Mouse (Mus musculus): ENCODE results near the gene Grm6.
A peak's percentile ranks its signal among the peaks of the same experiment; 100 is the strongest.

Grm6 gene

DNA sequence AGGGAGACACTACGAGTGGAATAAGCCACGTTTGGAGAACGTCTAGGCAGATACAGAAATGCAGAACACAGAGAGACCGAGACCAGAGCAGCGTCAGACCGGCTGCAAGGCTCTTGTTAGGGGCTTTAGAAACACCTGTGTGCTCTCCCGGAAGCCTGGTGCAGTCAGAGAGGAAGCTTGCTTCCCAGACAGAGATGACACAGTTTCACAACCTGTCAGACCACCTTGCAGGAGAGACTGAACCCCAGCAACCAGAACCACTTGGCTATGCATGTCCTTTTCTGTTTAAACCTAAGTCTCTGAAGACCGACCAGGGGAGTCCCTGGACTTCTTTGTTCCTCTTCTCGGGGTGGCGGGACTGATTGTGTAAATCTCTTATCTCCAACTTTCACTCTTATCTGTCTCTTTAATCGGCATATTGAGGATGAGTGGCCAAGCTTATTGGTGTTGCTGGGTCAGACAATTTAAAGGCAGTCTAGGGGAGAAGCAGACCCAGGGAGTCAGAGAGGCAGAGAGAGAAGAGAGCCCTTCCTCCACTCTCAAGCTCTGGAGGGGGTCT is at the start of gene Grm6:
Gene Grm6 (plus strand): TSS at position 509 of the 559 bp plus-strand sequence.
- no peak for DNase-seq (ENCODE audit: low spot score)

- DNase-seq (ENCODE audit: low spot score), result no peak
Measured at GRCm38 (mm10) chr11:50814233-50814632, 36.3 kb upstream of the Grm6 start.

DNA sequence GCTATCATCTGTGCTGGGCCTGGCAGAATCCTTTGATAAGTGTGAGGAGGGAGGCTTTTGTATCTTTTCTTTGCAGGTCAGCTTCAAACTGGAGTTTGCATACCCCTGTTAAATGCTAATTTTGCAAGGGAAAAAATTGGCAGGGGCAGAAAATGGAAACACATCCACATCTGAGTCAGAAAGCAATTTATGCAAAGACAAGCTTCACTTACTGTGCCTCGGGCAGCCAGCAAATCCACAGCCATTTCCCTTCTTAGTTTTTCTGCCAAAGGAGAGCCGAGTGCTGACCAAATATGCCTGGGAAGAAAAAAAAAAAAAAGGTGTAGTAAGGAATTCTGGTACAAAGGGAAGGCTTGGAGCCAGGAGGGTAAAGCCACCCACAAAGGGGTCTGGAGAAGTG is 24.3 kb upstream of the Grm6 start:
- DNase-seq (ENCODE audit: low spot score), result no peak

DNA sequence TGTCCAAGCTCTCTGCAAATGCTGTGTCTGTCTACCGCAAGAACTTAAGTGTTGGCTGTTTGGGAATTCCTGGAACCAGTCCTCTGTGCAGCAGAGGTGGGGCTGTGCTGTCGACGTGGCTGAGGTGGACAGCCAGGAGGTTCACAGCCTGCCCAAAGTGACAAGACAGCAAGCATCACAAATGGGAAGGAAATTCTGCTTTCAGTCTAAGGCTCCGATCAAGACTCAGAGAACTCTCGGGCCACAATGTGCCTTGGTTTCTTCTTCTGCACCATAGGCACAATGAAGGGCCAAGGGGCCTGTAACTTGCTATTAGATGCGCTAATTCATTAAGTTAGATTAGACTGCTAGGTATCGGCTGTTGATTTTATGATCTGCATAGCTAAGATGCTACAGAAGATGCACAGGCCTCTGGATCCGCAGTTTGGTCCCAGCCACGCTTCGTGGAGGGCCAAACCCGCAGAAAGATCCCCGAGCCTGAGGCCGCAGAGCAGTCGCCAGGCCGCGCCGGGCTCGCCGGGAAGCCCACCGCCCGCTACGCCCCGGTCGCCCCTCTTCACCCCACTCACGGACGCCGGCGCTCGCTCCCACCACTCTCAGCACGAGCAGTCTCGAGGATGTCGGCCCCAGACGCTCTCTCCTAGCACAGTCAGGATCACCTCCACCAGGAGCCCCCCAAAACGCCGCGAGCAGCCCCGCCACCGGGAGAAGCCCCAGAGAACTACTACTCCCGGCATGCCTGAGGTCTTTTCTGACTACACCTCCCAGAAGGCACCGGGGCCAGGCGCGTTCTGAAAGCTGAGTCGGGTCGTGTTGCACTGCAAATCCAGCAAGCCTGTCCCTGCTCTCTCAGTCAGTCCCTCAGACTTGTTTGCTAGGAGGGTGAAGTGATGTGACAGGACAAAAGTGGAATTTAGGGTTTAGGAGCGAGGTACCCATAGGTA is 23.2 kb upstream of the Grm6 start, which contains the start of gene Zfp354c:
Gene Zfp354c (minus strand): TSS at position 715 of the 944 bp plus-strand sequence.
- peak; percentile 87 for DNase-seq (ENCODE audit: low spot score)

GRCm38 (mm10) chr11:50835727-50836126 is 14.8 kb upstream of the Grm6 start:
- no peak for DNase-seq (ENCODE audit: low spot score)

- DNase-seq (ENCODE audit: low spot score), result peak; percentile 96
Measured at GRCm38 (mm10) chr11:50841023-50841735, 9.3 kb upstream of the Grm6 start, which contains the start of gene Zfp879. Gene Zfp879, minus strand, starts transcription at chr11:50841552.

DNA sequence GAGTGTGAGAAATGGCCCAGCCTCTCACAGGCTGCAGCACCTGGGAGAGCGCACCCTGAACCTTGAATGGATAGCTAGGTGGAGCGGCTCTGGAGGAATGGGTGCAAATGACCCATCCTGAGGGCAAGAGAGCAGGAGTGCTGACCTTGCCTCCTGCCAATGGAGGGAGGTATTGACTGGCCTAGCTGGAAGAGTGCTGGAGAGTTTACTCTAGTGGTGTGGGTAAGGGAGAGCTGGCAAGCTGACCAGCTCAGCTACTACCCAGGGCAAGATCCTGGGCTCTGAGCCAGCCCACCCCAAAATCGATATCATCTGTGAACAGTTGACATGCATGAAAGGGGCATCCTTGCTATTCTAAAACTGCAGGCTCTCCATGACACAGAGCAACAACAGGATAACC is 4.5 kb upstream of the Grm6 start:
- DNase-seq (ENCODE audit: low spot score), result no peak

DNA sequence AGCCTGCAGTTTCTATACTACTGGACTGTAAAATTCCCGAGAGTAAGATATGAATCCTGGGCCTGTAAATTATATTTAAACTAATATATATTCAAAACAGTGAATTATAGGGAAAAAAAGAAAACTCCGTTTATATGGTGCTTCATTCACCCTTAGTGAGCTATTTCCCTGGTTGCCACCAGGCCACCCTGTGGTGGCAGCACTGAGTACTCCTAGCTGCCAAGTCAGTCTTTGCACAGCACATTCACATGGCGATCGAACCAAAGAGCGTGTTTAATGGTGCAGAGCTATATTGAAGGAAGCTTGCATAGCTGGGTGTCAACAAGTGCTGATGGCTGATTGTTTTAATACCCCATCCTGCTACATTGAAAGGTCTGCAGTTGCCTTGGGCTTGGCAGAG is 3.4 kb upstream of the Grm6 start:
- peak; percentile 50 for DNase-seq (ENCODE audit: low spot score)

DNA sequence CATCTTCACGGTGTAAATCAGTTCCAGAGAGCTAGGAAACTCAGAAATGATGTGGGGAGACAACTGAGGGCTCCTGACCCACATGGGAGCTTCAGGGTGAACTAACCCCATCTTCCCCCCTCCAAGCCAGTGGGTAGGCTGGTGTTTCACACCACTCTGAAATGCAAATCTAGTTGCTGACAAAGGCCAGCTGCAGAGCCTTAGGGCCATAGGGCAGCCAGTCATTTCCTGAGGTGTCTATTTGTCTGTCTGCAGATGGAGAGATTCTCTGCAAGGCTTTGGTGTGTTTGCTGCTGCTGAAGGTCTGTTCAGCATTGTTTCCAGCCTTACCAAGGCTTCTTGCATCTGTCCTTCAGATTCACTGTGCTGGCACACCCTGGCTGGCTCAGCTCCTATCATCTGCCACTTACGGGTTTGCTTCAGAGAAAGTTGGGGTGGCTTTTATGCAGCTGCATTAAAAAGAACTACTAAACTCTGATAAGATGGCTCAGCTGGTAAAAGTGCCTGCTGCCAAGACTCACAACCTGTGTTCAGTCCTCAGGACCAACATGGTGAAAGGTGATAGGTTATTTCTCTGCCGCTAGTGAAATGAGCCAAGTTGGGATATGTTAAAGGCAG is 1.9 kb upstream of the Grm6 start:
- no peak for DNase-seq (ENCODE audit: low spot score)

GRCm38 (mm10) chr11:50849310-50849709 is 1.2 kb upstream of the Grm6 start:
- no peak for DNase-seq (ENCODE audit: low spot score)

- peak; percentile 45 for DNase-seq (ENCODE audit: low spot score)
Measured at GRCm38 (mm10) chr11:50850989-50851601, 610 bp downstream of the Grm6 start.

GRCm38 (mm10) chr11:50878641-50879040 is 28.2 kb downstream of the Grm6 start:
- no peak for DNase-seq (ENCODE audit: low spot score)

- no peak for DNase-seq (ENCODE audit: low spot score)
Measured at GRCm38 (mm10) chr11:50883756-50884155, 33.3 kb downstream of the Grm6 start.

GRCm38 (mm10) chr11:50886231-50886932 is 35.9 kb downstream of the Grm6 start:
- peak; percentile 2 for DNase-seq (ENCODE audit: low spot score)

GRCm38 (mm10) chr11:50886933-50887293 is 36.4 kb downstream of the Grm6 start:
- DNase-seq (ENCODE audit: low spot score), result no peak

DNA sequence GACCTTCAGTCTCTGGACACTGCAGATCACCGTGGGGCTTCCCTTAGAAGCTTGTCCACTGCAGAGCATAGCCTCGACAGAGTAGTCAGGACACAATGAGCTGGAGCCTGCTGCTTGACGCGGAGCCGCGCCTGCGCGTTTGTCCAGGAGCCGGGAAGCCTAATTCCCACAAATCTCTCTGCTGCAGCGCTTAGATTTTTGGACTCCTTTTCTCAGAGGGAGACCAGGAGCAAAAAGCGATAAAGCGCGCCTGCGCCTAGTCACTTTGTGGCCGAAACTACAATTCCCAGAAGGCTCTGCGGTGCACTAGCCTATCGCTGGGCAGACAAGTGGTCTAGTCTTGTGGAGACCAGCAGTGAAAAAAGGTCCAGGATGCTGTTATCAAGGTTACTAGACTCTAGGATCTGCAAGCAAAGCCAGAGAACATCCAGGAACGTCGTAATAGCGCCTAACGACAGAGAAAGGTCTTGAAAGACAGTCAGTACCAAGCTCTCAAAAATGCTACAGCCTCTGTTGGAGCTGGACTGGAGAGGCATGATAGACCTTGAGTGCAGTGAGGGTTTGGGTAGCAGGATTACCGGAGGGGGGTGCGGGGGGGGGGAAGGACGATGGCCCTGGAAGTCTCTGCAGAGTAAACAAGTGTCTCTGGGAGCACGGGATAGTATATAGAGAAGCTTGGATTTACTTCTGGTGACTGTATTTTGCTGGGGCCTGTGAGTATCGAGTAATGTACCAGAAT is 37.1 kb downstream of the Grm6 start, which contains the start of gene Zfp454:
Gene Zfp454 (minus strand): TSS at position 262 of the 739 bp plus-strand sequence.
- peak; percentile 96 for DNase-seq (ENCODE audit: low spot score)

- DNase-seq (ENCODE audit: low spot score), result no peak
Measured at GRCm38 (mm10) chr11:50892441-50892840, 42.0 kb downstream of the Grm6 start.

GRCm38 (mm10) chr11:50897359-50897758 is 46.9 kb downstream of the Grm6 start:
- DNase-seq (ENCODE audit: low spot score), result no peak

GRCm38 (mm10) chr11:50908136-50908535 is 57.7 kb downstream of the Grm6 start:
- no peak for DNase-seq (ENCODE audit: low spot score)

DNA sequence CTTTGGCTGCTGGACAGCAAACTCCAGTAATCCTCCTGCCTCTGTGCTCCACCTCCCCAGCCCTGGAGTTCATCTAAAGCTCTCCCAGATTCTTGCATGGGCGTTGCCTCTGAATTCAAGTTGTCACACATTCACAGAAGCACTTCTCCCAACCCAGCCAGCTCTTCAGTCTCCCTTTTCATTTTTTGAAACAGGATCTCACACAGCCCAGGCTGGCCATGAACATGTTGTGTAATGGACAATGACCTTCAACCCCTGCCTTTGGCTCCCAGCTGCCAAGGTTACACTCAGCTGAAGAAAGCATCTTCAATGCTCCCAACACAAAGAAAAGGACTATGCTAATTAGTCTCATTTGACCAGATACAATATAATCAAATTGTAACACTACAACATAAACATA is 62.8 kb downstream of the Grm6 start:
- no peak for DNase-seq (ENCODE audit: low spot score)

All from retina, embryonic 14.5 days (tissue).